Mouse (Mus musculus): ENCODE data around the gene Gm12790. TPM values are rescaled to one million over a fixed set of nuclear protein-coding genes. Genes with fewer than 3 reads are reported as not detected.
"Not testable (repeated sequence)": the region's sequence is repeated elsewhere in the genome, so short reads cannot be mapped to it uniquely, and the experiment has no call there.

Gm12790 gene
- not detected in 2 replicates for polyA plus RNA-seq (2015; fragmentation: Nextera tagmentation; extraction: Ambion mirVana)

GRCm38 (mm10) chr4:101980949-101981348 is at the start of gene Gm12790:
Gm12790 (minus strand) TSS chr4:101981049.
- not testable (repeated sequence) for H3K27ac ChIP-seq; H3K4me2 ChIP-seq; H3K4me1 ChIP-seq; H3K9me3 ChIP-seq (replicated peaks); H3K27me3 ChIP-seq; H3K4me3 ChIP-seq (replicated peaks); H3K36me3 ChIP-seq; H3K9ac ChIP-seq; ATAC-seq (replicated peaks; ENCODE audit: low FRiP score)
- 77% methylated on average over 1 of the region's 5 CpGs for WGBS

DNA sequence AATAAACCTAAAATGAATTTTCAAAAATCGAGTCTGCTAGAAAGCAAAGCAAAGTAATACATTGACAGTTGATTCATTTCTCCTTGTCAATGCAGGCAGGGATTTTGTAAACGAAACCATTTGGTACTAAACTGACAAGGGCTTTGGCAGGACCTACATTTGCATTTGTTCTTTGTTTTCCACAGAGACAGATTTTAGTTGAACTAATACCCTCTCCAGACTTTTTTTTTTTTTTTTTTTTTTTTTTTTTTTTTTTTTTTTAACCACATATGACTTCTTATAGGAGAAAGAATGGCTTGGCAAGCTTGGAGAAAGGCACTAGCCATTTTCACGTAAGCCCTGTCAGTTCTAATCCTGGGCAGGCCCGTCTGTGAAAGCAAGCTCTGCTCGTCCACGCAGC is 45.8 kb upstream of the Gm12790 start:
- Histone ChIP-seq H3K36me3 (no peaks in the 10 kb centered on the region), H3K9me3 (replicated peaks) (no peaks in the 10 kb centered on the region), H3K27me3 (no peaks in the 10 kb centered on the region), H3K9ac (no peak overlapping the region), H3K4me3 (replicated peaks) (no peak overlapping the region), H3K27ac (no peak overlapping the region), H3K4me1 (no peaks in the 10 kb centered on the region), H3K4me2 (no peak overlapping the region)
- WGBS = 90% methylated on average over 6 of the region's 6 CpGs
- ATAC-seq (replicated peaks; ENCODE audit: low FRiP score) = no peak

GRCm38 (mm10) chr4:101998267-101998922 is 17.5 kb upstream of the Gm12790 start:
- Histone ChIP-seq H3K27ac (no peak overlapping the region), H3K9ac (no peak overlapping the region), H3K36me3 (no peaks in the 10 kb centered on the region), H3K9me3 (replicated peaks) (no peaks in the 10 kb centered on the region), H3K4me1 (no peaks in the 10 kb centered on the region), H3K4me3 (replicated peaks) (no peak overlapping the region), H3K4me2 (no peak overlapping the region), H3K27me3 (peaks cover 4% of the 10 kb centered on the region; the same call in 1 of the 2 replicates)
- 0 out of 2 replicates have a peak, but pooled peaks have one; percentile 71 for ATAC-seq (replicated peaks; ENCODE audit: low FRiP score)
- WGBS = 38% methylated on average over 15 of the region's 15 CpGs

DNA sequence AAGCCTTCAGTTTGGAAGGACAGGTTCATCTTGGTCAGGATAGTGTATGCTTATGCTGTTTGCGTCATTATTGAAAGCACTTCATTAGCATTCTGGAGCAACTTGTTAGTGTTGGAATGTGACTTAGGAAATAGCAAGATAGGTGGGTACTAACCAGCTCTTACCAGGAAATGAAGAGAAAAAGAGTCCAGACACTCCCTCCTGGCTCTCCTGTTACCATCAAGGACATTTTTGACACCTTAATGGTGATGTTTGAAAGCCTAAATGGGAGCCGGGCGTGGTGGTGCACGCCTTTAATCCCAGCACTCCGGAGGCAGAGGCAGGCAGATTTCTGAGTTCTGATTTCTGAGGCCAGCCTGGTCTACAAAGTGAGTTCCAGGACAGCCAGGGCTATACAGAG is 16.6 kb upstream of the Gm12790 start:
- WGBS = 85% methylated on average over 5 of the region's 5 CpGs
- H3K36me3 ChIP-seq = no peaks in the 10 kb centered on the region
- ATAC-seq (replicated peaks; ENCODE audit: low FRiP score) = no peak
- H3K4me1 ChIP-seq = no peaks in the 10 kb centered on the region
- H3K9ac ChIP-seq = no peak overlapping the region
- no peaks in the 10 kb centered on the region for H3K9me3 ChIP-seq (replicated peaks)
- H3K4me3 ChIP-seq (replicated peaks) = no peak overlapping the region
- H3K27ac ChIP-seq = no peak overlapping the region
- no peak overlapping the region for H3K4me2 ChIP-seq
- H3K27me3 ChIP-seq = peaks cover 4% of the 10 kb centered on the region; the same call in 1 of the 2 replicates

GRCm38 (mm10) chr4:101986326-101986725 is 5.5 kb upstream of the Gm12790 start, which contains the start of gene Gm12789:
Gm12789 (plus strand) TSS chr4:101986626.
- not testable (repeated sequence) for H3K9me3 ChIP-seq (replicated peaks); H3K27ac ChIP-seq; H3K27me3 ChIP-seq; H3K4me3 ChIP-seq (replicated peaks); ATAC-seq (replicated peaks; ENCODE audit: low FRiP score); H3K9ac ChIP-seq; H3K36me3 ChIP-seq; H3K4me2 ChIP-seq; H3K4me1 ChIP-seq
- 90% methylated on average over 2 of the region's 2 CpGs for WGBS

GRCm38 (mm10) chr4:101985678-101986077 is 4.8 kb upstream of the Gm12790 start:
- Histone ChIP-seq H3K4me2 (no peak overlapping the region), H3K27ac (no peak overlapping the region), H3K4me3 (replicated peaks) (no peak overlapping the region), H3K9me3 (replicated peaks) (no peaks in the 10 kb centered on the region), H3K9ac (no peak overlapping the region), H3K27me3 (no peaks in the 10 kb centered on the region), H3K36me3 (no peaks in the 10 kb centered on the region), H3K4me1 (no peaks in the 10 kb centered on the region)
- ATAC-seq (replicated peaks; ENCODE audit: low FRiP score) = no peak
- 69% methylated on average over 5 of the region's 5 CpGs for WGBS

GRCm38 (mm10) chr4:101940107-101940506 is 40.7 kb downstream of the Gm12790 start, which contains the start of gene Gm12794:
Gm12794 (plus strand) TSS chr4:101940407.
- H3K4me3 ChIP-seq (replicated peaks); H3K36me3 ChIP-seq; H3K9ac ChIP-seq; H3K4me2 ChIP-seq; H3K27ac ChIP-seq; H3K27me3 ChIP-seq; ATAC-seq (replicated peaks; ENCODE audit: low FRiP score); H3K4me1 ChIP-seq; H3K9me3 ChIP-seq (replicated peaks): not testable (repeated sequence)
- WGBS = 73% methylated on average over 2 of the region's 2 CpGs

Other genes with a start within 250 kb of the Gm12790 start
- not detected in 2 replicates for gene B020004J07Rik, start 137.0 kb downstream of the Gm12790 start, polyA plus RNA-seq (2015; fragmentation: Nextera tagmentation; extraction: Ambion mirVana)
- gene C130073F10Rik, start 87.3 kb downstream of the Gm12790 start, polyA plus RNA-seq (2015; fragmentation: Nextera tagmentation; extraction: Ambion mirVana) = not detected in 2 replicates
- not detected in 2 replicates for gene Gm12800, start 71.9 kb downstream of the Gm12790 start, polyA plus RNA-seq (2015; fragmentation: Nextera tagmentation; extraction: Ambion mirVana)
- not detected in 2 replicates for gene Gm12794, start 40.6 kb downstream of the Gm12790 start, polyA plus RNA-seq (2015; fragmentation: Nextera tagmentation; extraction: Ambion mirVana)
- gene Gm12789, start 5.6 kb upstream of the Gm12790 start, polyA plus RNA-seq (2015; fragmentation: Nextera tagmentation; extraction: Ambion mirVana) = not detected in 2 replicates
- gene Pde4b, start 106.5 kb upstream of the Gm12790 start, polyA plus RNA-seq (2015; fragmentation: Nextera tagmentation; extraction: Ambion mirVana) = 11.7 and 13.6 TPM in 2 replicates